Mouse (Mus musculus) forebrain, embryonic 13.5 days (tissue): ENCODE data around the gene Fcgr4. TPM values are rescaled to one million over a fixed set of nuclear protein-coding genes. Genes with fewer than 3 reads are reported as not detected.
"Not testable (repeated sequence)": the region's sequence is repeated elsewhere in the genome, so short reads cannot be mapped to it uniquely, and the experiment has no call there.

Experiments used
- ATAC-seq: fragments of 200-750 bp; cut with Nextera tagmentation; 2 replicates; pipeline ENCODE4 v1.8.0; 2017
- H3K27ac ChIP-seq: fragments of 300-500 bp; sonication (generic); 2 replicates; pipeline ENCODE4 v1.5.1; 2015; ENCODE audit warnings: inconsistent platforms, mild to moderate bottlenecking, moderate library complexity
- H3K27me3 ChIP-seq: fragments of 300-500 bp; sonication (generic); 2 replicates; pipeline ENCODE4 v1.6.1; 2015; ENCODE audit warnings: mild to moderate bottlenecking, inconsistent platforms
- H3K36me3 ChIP-seq: fragments of 300-500 bp; sonication (generic); 2 replicates; pipeline ENCODE4 v1.6.1; 2015; ENCODE audit warnings: mild to moderate bottlenecking, inconsistent platforms; ENCODE audit not compliant: poor library complexity, severe bottlenecking
- H3K4me1 ChIP-seq: fragments of 300-500 bp; sonication (generic); 2 replicates; pipeline ENCODE4 v1.6.1; 2015; ENCODE audit warnings: inconsistent platforms
- H3K4me2 ChIP-seq: fragments of 300-500 bp; sonication (generic); 2 replicates; pipeline ENCODE4 v1.6.1; 2015; ENCODE audit warnings: inconsistent platforms, mild to moderate bottlenecking, moderate library complexity
- H3K4me3 ChIP-seq: fragments of 300-500 bp; sonication (generic); 2 replicates; pipeline ENCODE4 v1.5.1; 2015; ENCODE audit warnings: mild to moderate bottlenecking, inconsistent platforms
- H3K9ac ChIP-seq: fragments of 300-500 bp; sonication (generic); 2 replicates; pipeline ENCODE4 v1.6.1; 2015; ENCODE audit warnings: mild to moderate bottlenecking, inconsistent platforms
- H3K9me3 ChIP-seq: fragments of 300-500 bp; sonication (generic); replicated peaks from 2 replicates; pipeline ENCODE4 v1.6.1; 2016; ENCODE audit warnings: inconsistent platforms
- WGBS: fragments of 180-500 bp; shearing (Covaris S2); methylation state at CpG from one replicate; pipeline ENCODE4 v1.1.7; 2015; 5-methylcytosine and 5-hydroxymethylcytosine counted together
- polyA plus RNA-seq: library from polyadenylated mRNA; unstranded; fragments of >200 nt; fragmentation: Nextera tagmentation; extraction: Ambion mirVana; gene quantifications from 2 replicates; pipeline ENCODE4 v1.2.1, GENCODE M21; 2015

Gene Fcgr4
- 0.33 TPM in 1 of 2 replicates, not detected in the other for polyA plus RNA-seq

DNA sequence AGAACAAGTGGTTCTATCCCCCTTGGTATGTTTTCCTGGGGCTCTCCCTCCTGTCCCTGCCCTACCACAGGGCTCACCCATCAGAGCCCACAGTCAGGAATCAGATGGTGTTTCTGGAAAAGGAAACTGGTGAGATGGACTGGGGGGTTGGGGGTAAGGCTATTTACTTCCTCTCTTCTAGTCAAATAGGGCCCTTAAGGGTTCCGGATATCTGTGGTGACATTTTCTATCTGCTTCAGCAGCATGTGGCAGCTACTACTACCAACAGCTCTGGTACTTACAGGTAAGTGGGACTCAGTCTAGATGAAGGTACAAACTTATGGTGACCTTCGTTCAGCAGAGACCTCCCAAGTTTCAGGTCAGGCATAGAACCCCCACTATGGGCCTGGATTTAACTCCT is at the start of gene Fcgr4:
TSS of gene Fcgr4 (plus strand) at position 184 of the 400 bp plus-strand sequence.
- Histone ChIP-seq H3K36me3 (no peaks in the 10 kb centered on the region), H3K9me3 (no peaks in the 10 kb centered on the region), H3K4me3 (no peak within 1 kb of the TSS), H3K4me2 (no peak within 1 kb of the TSS), H3K27me3 (no peaks in the 10 kb centered on the region), H3K9ac (no peak within 1 kb of the TSS), H3K4me1 (no peaks in the 10 kb centered on the region), H3K27ac (no peak within 1 kb of the TSS)
- WGBS = 89% methylated on average over 2 of the region's 2 CpGs
- no peak for ATAC-seq

DNA sequence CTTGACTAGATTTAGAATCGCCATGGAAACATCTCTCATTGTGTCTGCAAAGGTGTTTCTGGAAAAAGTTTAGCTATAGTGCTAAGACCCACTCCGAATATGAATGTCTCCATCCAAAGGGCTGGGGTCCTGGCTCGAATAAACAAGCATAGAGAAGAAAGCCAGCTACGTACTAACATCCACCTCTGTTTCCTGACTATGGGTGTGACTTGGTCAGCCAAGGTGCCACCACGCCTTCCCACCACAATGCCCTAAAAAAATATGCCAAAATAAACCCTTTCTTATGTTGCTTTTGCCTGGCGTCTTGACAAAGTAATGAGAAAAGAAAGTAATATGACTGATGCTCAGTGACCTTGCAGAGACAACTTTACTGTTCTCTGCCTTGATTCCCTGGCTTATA is 46.2 kb upstream of the Fcgr4 start:
- WGBS = 88% methylated on average over 6 of the region's 6 CpGs
- no peak overlapping the region for H3K27ac ChIP-seq
- H3K4me3 ChIP-seq = no peak overlapping the region
- H3K4me2 ChIP-seq = no peak overlapping the region
- no peaks in the 10 kb centered on the region for H3K27me3 ChIP-seq
- H3K9ac ChIP-seq = no peak overlapping the region
- no peak for ATAC-seq
- H3K9me3 ChIP-seq = no peaks in the 10 kb centered on the region
- no peaks in the 10 kb centered on the region for H3K4me1 ChIP-seq
- H3K36me3 ChIP-seq = no peaks in the 10 kb centered on the region

DNA sequence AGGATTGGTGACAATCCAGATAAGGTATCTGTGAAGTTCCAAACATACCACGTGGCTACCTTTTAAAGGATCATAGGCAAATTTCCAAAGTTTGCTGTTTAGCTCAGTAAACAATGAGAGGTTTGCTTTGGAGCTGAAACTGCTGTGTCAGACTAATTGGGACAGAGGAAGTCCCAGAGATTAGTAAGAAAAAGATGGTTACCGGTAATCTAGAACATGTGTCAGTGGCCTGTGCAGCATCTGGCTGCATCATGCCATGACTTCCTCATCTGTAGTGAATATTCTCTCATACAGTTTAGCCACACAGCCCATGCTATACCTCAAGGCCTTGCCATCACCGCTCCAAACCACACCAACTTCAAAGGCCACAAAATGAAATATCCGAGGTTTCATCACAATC is 45.8 kb upstream of the Fcgr4 start:
- no peak overlapping the region for H3K27ac ChIP-seq
- no peak overlapping the region for H3K4me2 ChIP-seq
- H3K9me3 ChIP-seq = no peaks in the 10 kb centered on the region
- no peak for ATAC-seq
- no peaks in the 10 kb centered on the region for H3K36me3 ChIP-seq
- no peaks in the 10 kb centered on the region for H3K4me1 ChIP-seq
- H3K27me3 ChIP-seq = no peaks in the 10 kb centered on the region
- H3K4me3 ChIP-seq = no peak overlapping the region
- 84% methylated on average over 4 of the region's 4 CpGs for WGBS
- no peak overlapping the region for H3K9ac ChIP-seq

DNA sequence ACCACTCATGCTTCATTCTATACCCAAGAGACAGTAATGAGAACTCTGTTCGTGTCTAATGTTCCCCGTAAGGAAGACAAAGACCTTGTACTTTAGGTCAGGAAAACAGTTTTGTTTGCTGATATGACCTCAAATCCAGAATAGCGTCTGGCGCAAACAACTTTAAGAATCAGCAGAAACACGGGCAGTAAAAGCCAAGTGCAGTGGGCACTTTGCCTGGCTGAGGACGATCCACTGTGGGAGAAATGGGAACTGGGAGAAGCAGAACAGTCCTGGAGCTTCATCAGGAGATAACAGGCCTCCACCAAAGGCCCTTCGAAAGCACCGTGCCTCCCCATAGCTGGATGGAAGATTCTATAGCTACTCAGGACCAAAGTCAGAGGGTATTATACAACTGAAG is 44.5 kb upstream of the Fcgr4 start:
- H3K27ac ChIP-seq = no peak overlapping the region
- no peak overlapping the region for H3K9ac ChIP-seq
- ATAC-seq = no peak
- H3K4me3 ChIP-seq = no peak overlapping the region
- H3K4me2 ChIP-seq = no peak overlapping the region
- no peaks in the 10 kb centered on the region for H3K9me3 ChIP-seq
- no peaks in the 10 kb centered on the region for H3K4me1 ChIP-seq
- WGBS = 88% methylated on average over 8 of the region's 8 CpGs
- no peaks in the 10 kb centered on the region for H3K27me3 ChIP-seq
- H3K36me3 ChIP-seq = no peaks in the 10 kb centered on the region

DNA sequence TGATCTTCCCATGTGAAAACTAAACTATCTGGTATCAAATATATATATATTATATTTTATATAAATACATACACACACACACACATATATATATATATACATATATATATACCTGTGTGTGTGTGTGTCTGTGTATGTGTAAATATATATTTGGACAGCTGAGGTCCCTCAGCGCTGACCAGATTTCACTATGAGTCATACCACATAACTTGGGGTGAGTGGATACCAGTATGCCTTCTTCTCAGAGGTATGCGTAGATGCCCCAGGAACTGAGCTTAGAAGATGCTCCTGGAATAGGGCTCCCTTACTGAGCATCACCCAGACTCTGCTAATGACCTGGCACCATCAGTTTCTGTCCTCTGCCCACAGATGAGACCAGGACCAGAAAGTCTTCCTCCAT is 44.0 kb upstream of the Fcgr4 start:
- no peak overlapping the region for H3K9ac ChIP-seq

DNA sequence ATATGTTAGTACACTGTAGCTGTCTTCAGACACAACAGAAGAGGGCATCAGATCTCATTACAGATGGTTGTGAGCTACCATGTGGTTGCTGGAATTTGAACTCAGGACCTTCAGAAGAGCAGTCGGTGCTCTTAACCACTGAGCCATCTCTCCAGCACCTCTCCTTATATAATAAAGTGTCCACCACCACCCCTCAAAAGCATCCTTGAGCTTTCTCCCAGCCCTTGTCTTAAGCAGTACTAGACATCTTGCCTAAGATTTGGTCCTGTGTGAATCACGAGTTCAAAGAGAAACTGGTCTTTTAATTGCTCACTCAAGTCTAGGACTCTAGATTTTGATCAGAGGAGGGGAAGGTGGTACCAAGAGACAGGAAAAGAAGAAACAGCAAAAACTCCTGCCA is 43.4 kb upstream of the Fcgr4 start:
- WGBS = 81% methylated on average over 2 of the region's 2 CpGs
- H3K4me2 ChIP-seq, ATAC-seq, H3K27ac ChIP-seq, H3K4me3 ChIP-seq, H3K9ac ChIP-seq, H3K4me1 ChIP-seq, H3K27me3 ChIP-seq, H3K9me3 ChIP-seq, H3K36me3 ChIP-seq: not testable (repeated sequence)

More for the DNA sequence above, 44.0 kb upstream of the Fcgr4 start:
- no peak for ATAC-seq
- no peaks in the 10 kb centered on the region for H3K27me3 ChIP-seq
- no peak overlapping the region for H3K27ac ChIP-seq
- H3K4me3 ChIP-seq = no peak overlapping the region
- no peaks in the 10 kb centered on the region for H3K4me1 ChIP-seq
- H3K9me3 ChIP-seq = no peaks in the 10 kb centered on the region
- no peak overlapping the region for H3K4me2 ChIP-seq
- WGBS = 93% methylated on average over 2 of the region's 2 CpGs
- no peaks in the 10 kb centered on the region for H3K36me3 ChIP-seq

DNA sequence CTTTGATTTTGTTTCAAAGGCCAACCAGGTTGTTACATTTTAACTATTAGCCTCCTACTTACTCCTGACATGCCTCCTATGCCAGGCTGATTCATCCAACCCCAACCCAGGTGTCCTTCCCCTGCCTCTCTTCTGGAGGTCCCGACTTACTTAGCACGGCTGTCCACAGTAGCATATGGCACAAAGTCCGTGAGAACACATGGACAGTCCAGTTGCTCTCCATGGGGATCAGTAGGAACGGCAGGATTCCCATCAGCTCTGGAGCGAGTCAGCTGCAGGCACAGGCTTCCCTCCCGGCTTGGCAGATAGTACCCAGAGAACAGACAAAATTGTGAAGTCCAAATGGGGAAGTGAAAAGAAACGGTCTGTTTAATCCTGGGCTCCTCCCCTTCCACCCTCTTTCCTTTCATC is 43.0 kb upstream of the Fcgr4 start:
- no peak for ATAC-seq
- H3K4me2 ChIP-seq = no peak overlapping the region
- no peaks in the 10 kb centered on the region for H3K27me3 ChIP-seq
- no peaks in the 10 kb centered on the region for H3K4me1 ChIP-seq
- no peaks in the 10 kb centered on the region for H3K9me3 ChIP-seq
- H3K4me3 ChIP-seq = no peak overlapping the region
- WGBS = 74% methylated on average over 7 of the region's 7 CpGs
- H3K27ac ChIP-seq = no peak overlapping the region
- H3K9ac ChIP-seq = no peak overlapping the region
- H3K36me3 ChIP-seq = no peaks in the 10 kb centered on the region

DNA sequence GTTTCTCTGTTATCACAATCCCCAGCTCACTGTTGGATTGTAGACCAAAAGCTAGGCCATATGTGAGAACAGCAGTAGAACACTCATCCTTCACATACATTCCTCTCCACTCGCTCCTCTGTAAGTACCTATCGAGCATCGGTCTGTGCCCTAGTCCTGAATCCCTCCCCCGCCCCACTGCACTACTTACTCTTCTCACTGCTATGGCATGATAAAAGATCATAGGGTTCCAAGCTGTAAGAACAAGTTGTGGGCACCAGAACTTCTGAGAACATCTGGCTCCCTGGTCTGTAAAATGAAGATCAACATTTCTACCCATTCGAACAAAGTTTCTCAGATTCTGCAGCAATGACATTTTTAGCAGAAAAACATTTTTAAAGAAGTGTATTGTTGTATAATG is 42.3 kb upstream of the Fcgr4 start, which contains the start of gene Fcgr2b:
TSS of gene Fcgr2b (minus strand) at position 101 of the 400 bp plus-strand sequence.
- no peak for ATAC-seq
- Histone ChIP-seq H3K4me2 (no peak within 1 kb of the TSS), H3K36me3 (no peaks in the 10 kb centered on the region), H3K9ac (no peak within 1 kb of the TSS), H3K4me1 (no peaks in the 10 kb centered on the region), H3K4me3 (no peak within 1 kb of the TSS), H3K27ac (no peak within 1 kb of the TSS), H3K27me3 (no peaks in the 10 kb centered on the region), H3K9me3 (no peaks in the 10 kb centered on the region)
- 92% methylated on average over 5 of the region's 5 CpGs for WGBS

DNA sequence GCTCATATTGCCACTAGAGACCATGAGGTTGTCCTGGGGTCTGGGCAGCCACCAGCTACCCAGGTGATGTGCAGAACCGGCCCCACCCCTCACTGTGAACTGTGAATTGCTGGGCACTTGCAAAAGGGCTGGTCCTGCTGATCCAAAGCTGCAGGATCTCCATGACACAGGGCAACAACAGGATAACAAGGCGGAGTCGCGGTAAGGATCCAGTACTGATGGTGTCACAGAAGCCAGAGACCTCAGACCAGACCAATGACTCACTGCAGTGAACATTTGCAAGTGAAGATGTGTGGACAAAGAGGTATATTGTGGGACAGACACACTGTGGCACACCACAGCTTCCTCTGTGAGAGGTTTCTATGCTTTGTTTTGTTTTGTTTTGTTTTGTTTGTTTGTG is 40.1 kb upstream of the Fcgr4 start:
- no peak overlapping the region for H3K27ac ChIP-seq
- H3K9me3 ChIP-seq = no peaks in the 10 kb centered on the region
- H3K9ac ChIP-seq = no peak overlapping the region
- no peaks in the 10 kb centered on the region for H3K4me1 ChIP-seq
- no peak overlapping the region for H3K4me2 ChIP-seq
- ATAC-seq = no peak
- H3K4me3 ChIP-seq = no peak overlapping the region
- WGBS = 81% methylated on average over 4 of the region's 4 CpGs
- H3K36me3 ChIP-seq = no peaks in the 10 kb centered on the region
- H3K27me3 ChIP-seq = no peaks in the 10 kb centered on the region

DNA sequence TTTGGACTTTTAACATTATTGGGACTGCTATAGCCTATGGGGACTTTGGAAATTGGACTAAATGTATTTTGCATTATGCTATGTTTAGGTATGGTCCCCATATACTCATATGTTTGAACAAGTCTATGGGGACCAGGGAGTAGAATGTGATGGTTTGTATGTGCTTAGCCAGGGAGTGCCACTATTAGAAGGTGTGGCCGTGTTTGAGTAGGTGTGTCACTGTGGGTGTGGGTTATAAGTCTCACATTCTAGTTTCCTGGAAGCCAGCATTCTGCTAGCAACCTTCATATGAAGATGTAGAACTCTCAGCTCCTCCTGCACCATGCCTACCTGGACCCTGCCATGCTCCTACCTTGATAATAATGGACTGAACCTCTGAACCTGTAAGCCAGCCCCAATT is 37.0 kb upstream of the Fcgr4 start:
- not testable (repeated sequence) for H3K27me3 ChIP-seq, H3K4me2 ChIP-seq, H3K4me3 ChIP-seq, H3K9ac ChIP-seq, H3K9me3 ChIP-seq, H3K4me1 ChIP-seq, ATAC-seq, H3K36me3 ChIP-seq, H3K27ac ChIP-seq
- WGBS = 86% methylated on average over 1 of the region's 1 CpGs

DNA sequence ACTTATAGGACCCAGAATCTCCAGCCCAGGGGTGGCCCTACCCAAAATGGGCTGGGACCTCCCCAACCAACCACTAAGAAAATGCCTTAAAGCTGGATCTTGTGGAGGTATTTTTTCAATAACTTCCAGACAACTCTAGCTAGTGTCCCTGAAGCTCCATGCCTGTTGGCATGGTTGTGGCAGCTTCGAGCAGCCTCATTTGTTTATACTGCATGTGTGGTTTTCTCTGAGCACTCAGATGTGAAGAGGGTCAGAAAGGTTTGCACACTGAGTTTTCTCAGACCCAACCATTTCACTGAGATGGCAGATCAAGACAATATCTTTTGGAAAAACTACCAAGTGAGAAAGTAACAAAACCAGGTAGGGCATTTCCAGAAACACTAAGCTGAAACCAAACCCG is 36.4 kb upstream of the Fcgr4 start:
- no peaks in the 10 kb centered on the region for H3K4me1 ChIP-seq
- ATAC-seq = no peak
- H3K9me3 ChIP-seq = no peaks in the 10 kb centered on the region
- no peak overlapping the region for H3K9ac ChIP-seq
- WGBS = 85% methylated on average over 2 of the region's 2 CpGs
- H3K4me3 ChIP-seq = no peak overlapping the region
- H3K36me3 ChIP-seq = no peaks in the 10 kb centered on the region
- H3K27me3 ChIP-seq = no peaks in the 10 kb centered on the region
- H3K27ac ChIP-seq = no peak overlapping the region
- H3K4me2 ChIP-seq = no peak overlapping the region

DNA sequence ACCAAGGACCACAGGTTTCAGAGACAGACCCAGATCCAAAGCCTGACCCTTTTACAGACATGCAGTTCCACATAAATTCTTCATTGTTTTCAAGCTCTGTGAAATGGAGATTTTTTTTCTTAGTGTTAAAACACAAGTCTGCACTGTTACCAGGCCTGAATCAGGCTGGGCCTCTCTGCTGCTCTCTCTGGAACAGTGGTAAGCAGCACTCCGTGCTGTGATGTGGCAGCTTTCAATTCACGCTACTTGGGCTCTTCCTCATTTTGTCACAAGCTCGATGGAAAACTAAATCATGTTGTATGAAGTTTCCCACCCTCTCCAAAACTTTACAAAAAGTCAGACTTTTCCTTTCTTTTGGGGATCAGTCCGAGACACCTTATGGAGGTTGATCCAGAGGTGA is 35.7 kb upstream of the Fcgr4 start:
- no peak overlapping the region for H3K4me2 ChIP-seq
- 82% methylated on average over 4 of the region's 4 CpGs for WGBS
- ATAC-seq = no peak
- H3K9me3 ChIP-seq = no peaks in the 10 kb centered on the region
- no peak overlapping the region for H3K4me3 ChIP-seq
- H3K4me1 ChIP-seq = no peaks in the 10 kb centered on the region
- H3K36me3 ChIP-seq = no peaks in the 10 kb centered on the region
- H3K27ac ChIP-seq = no peak overlapping the region
- H3K9ac ChIP-seq = no peak overlapping the region
- no peaks in the 10 kb centered on the region for H3K27me3 ChIP-seq

DNA sequence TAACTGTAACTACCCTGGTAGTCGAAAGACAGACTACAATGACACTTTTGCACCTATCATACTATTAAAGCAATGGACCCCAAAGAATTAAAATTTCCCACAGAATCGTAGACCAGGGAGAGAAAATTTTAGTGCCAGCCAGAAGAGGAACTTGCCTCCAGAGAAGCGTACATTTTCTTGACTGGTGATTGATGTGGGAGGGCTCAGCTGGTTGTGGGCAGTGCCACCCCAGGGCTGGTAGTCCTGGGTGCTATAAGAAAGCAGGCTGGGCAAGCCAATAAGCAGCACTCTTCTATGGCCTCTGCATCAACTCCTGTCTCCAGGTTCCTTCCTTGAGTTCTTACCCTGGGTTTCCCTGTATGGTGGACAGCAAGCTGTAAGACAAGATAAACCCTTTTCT is 33.6 kb upstream of the Fcgr4 start:
- no peaks in the 10 kb centered on the region for H3K9me3 ChIP-seq
- no peaks in the 10 kb centered on the region for H3K27me3 ChIP-seq
- ATAC-seq = no peak
- H3K4me2 ChIP-seq = no peak overlapping the region
- 81% methylated on average over 3 of the region's 3 CpGs for WGBS
- H3K27ac ChIP-seq = no peak overlapping the region
- no peaks in the 10 kb centered on the region for H3K36me3 ChIP-seq
- H3K9ac ChIP-seq = no peak overlapping the region
- no peaks in the 10 kb centered on the region for H3K4me1 ChIP-seq
- no peak overlapping the region for H3K4me3 ChIP-seq
